Mouse (Mus musculus) myocyte (in vitro differentiated cells): ENCODE measurements around the gene Zfp853. TPM values are rescaled to one million over a fixed set of nuclear protein-coding genes. Genes with fewer than 3 reads are reported as not detected.
A peak's percentile ranks its signal among the peaks of the same experiment; 100 is the strongest.

Source experiments
- H3K27me3 ChIP-seq: one replicate; pipeline ENCODE4 v1.6.1; 2011; ENCODE audit not compliant: control insufficient read depth, insufficient read depth, insufficient read length
- H3K36me3 ChIP-seq: one replicate; pipeline ENCODE4 v1.6.1; 2011; ENCODE audit not compliant: control insufficient read depth, insufficient read depth
- H3K4me2 ChIP-seq: one replicate; pipeline ENCODE4 v1.6.1; 2011; ENCODE audit warnings: low read depth, control low read depth
- H3K4me3 ChIP-seq: one replicate; pipeline ENCODE4 v1.5.1; 2011; ENCODE audit warnings: mild to moderate bottlenecking, control low read depth, moderate library complexity
- H3K79me2 ChIP-seq: one replicate; pipeline ENCODE4 v1.6.1; 2011; ENCODE audit not compliant: control insufficient read depth, insufficient read depth
- H3ac ChIP-seq: one replicate; pipeline ENCODE4 v1.6.1; 2011; ENCODE audit not compliant: control insufficient read depth, insufficient read length
- CEBPB ChIP-seq: IDR thresholded peaks from 2 replicates; pipeline ENCODE4 v1.6.1; 2011; ENCODE audit warnings: mild to moderate bottlenecking, moderate library complexity; ENCODE audit not compliant: poor library complexity, insufficient read depth, severe bottlenecking
- E2F4 ChIP-seq: IDR thresholded peaks from one replicate; pipeline ENCODE4 v1.6.1; 2011; ENCODE audit warnings: mild to moderate bottlenecking, control low read depth, moderate library complexity; ENCODE audit not compliant: insufficient read depth
- MAX ChIP-seq: IDR thresholded peaks from one replicate; pipeline ENCODE4 v1.6.1; 2011; ENCODE audit warnings: low read depth, mild to moderate bottlenecking, control low read depth
- MYOD1 ChIP-seq, 3 experiments: IDR thresholded peaks; one replicate each; pipeline ENCODE4 v1.6.1; 2011; ENCODE audit warnings: control low read depth in 2 of 3, low read depth in 2 of 3, mild to moderate bottlenecking in 2 of 3, moderate library complexity in 1 of 3; ENCODE audit not compliant: insufficient read length in 2 of 3, control insufficient read depth in 1 of 3
- MYOG ChIP-seq, 3 experiments: IDR thresholded peaks; one replicate each; pipeline ENCODE4 v1.6.1; 2011; ENCODE audit warnings: control low read depth in 2 of 3, low read depth in 2 of 3, mild to moderate bottlenecking in 2 of 3; ENCODE audit not compliant: insufficient read length in 2 of 3, control insufficient read depth in 1 of 3, insufficient read depth in 1 of 3
- POLR2A ChIP-seq: IDR thresholded peaks from one replicate; pipeline ENCODE4 v1.6.1; 2011; ENCODE audit warnings: low read depth, mild to moderate bottlenecking, control low read depth, moderate library complexity; ENCODE audit not compliant: insufficient read length
- POLR2AphosphoS2 ChIP-seq: IDR thresholded peaks from one replicate; pipeline ENCODE4 v1.6.1; 2011; ENCODE audit warnings: low read depth, control low read depth; ENCODE audit not compliant: insufficient read length
- REST ChIP-seq: IDR thresholded peaks from one replicate; pipeline ENCODE4 v1.6.1; 2011; ENCODE audit warnings: mild to moderate bottlenecking, control low read depth, moderate library complexity; ENCODE audit not compliant: insufficient read depth, insufficient read length
- SRF ChIP-seq: IDR thresholded peaks from one replicate; pipeline ENCODE4 v1.6.1; 2011; ENCODE audit warnings: low read depth; ENCODE audit not compliant: control insufficient read depth, insufficient read length
- TCF12 ChIP-seq: IDR thresholded peaks from one replicate; pipeline ENCODE4 v1.6.1; 2011; ENCODE audit warnings: mild to moderate bottlenecking, control low read depth; ENCODE audit not compliant: poor library complexity, insufficient read depth, severe bottlenecking
- TCF3 ChIP-seq: IDR thresholded peaks from one replicate; pipeline ENCODE4 v1.6.1; 2011; ENCODE audit warnings: low read depth, control low read depth; ENCODE audit not compliant: insufficient read length
- USF1 ChIP-seq: IDR thresholded peaks from one replicate; pipeline ENCODE4 v1.6.1; 2011; ENCODE audit warnings: low read depth, mild to moderate bottlenecking, control low read depth, moderate library complexity
- polyA plus RNA-seq: library from polyadenylated mRNA; unstranded; fragments of >200 nt; fragmentation: generic; extraction: Trizol; gene quantifications from one replicate; pipeline ENCODE4 v1.2.1, GENCODE M21; 2012; ENCODE audit warnings: missing spikeins

Gene Zfp853
- polyA plus RNA-seq, 1 experiment = 0.01 TPM

GRCm38 (mm10) chr5:143272540-143273330 is 20.7 kb downstream of the Zfp853 start:
- H3K27me3 ChIP-seq = no peaks in the 10 kb centered on the region
- H3K4me3 ChIP-seq = no peak overlapping the region
- no peak for TF ChIP-seq POLR2A
- no peak for TF ChIP-seq MAX
- TF ChIP-seq MYOG (IDR thresholded peaks at IDR 0.05; ENCODE audit: control insufficient read depth in 1 of 3, insufficient read depth in 1 of 3, insufficient read length in 2 of 3, low read depth in 2 of 3) = no peak
- TF ChIP-seq USF1 = no peak
- no peak for TF ChIP-seq POLR2AphosphoS2
- no peak for TF ChIP-seq TCF12
- no peak for TF ChIP-seq SRF
- no peak for TF ChIP-seq E2F4
- no peak for TF ChIP-seq REST
- no peak for TF ChIP-seq MYOD1 (IDR thresholded peaks at IDR 0.05; ENCODE audit: control insufficient read depth in 1 of 3, insufficient read length in 2 of 3, low read depth in 2 of 3)
- no peak for TF ChIP-seq TCF3
- no peak for TF ChIP-seq CEBPB
- H3K79me2 ChIP-seq = peaks cover 5% of the 10 kb centered on the region
- H3K4me2 ChIP-seq = peak overlapping the region; percentile 80
- H3ac ChIP-seq = no peak overlapping the region
- no peaks in the 10 kb centered on the region for H3K36me3 ChIP-seq

- TF ChIP-seq MYOD1 (IDR thresholded peaks at IDR 0.05; ENCODE audit: control insufficient read depth in 1 of 3, insufficient read length in 2 of 3, low read depth in 2 of 3) = no peak
- no peak for TF ChIP-seq POLR2A
- no peak for TF ChIP-seq USF1
- no peak for TF ChIP-seq MYOG (IDR thresholded peaks at IDR 0.05; ENCODE audit: control insufficient read depth in 1 of 3, insufficient read depth in 1 of 3, insufficient read length in 2 of 3, low read depth in 2 of 3)
- no peak for TF ChIP-seq REST
- TF ChIP-seq POLR2AphosphoS2 = no peak
- no peak for TF ChIP-seq TCF3
- TF ChIP-seq E2F4 = no peak
- TF ChIP-seq TCF12 = no peak
- TF ChIP-seq SRF = no peak
- TF ChIP-seq CEBPB = no peak
- H3K36me3 ChIP-seq = no peaks in the 10 kb centered on the region
- H3K79me2 ChIP-seq = peaks cover 5% of the 10 kb centered on the region
- no peaks in the 10 kb centered on the region for H3K27me3 ChIP-seq
- peak overlapping the region; percentile 80 for H3K4me2 ChIP-seq
- no peak overlapping the region for H3K4me3 ChIP-seq
- no peak overlapping the region for H3ac ChIP-seq
Observed at GRCm38 (mm10) chr5:143272108-143272507, 21.3 kb downstream of the Zfp853 start.

- Histone ChIP-seq H3K79me2 (peaks cover 5% of the 10 kb centered on the region), H3K36me3 (no peaks in the 10 kb centered on the region), H3K27me3 (no peaks in the 10 kb centered on the region), H3K4me3 (peak overlapping the region; percentile 93), H3ac (no peak overlapping the region), H3K4me2 (peak overlapping the region; percentile 80)
- TF ChIP-seq CEBPB = peak; percentile 57
- TF ChIP-seq REST = no peak
Observed at GRCm38 (mm10) chr5:143271642-143272041, 21.8 kb downstream of the Zfp853 start.

GRCm38 (mm10) chr5:143270151-143270519 is 23.3 kb downstream of the Zfp853 start:
- TF ChIP-seq CEBPB = no peak
- TF ChIP-seq MYOD1 (IDR thresholded peaks at IDR 0.05; ENCODE audit: control insufficient read depth in 1 of 3, insufficient read length in 2 of 3, low read depth in 2 of 3) = no peak
- TF ChIP-seq USF1 = no peak
- no peak for TF ChIP-seq POLR2A
- TF ChIP-seq MAX = no peak
- TF ChIP-seq SRF = no peak
- no peak for TF ChIP-seq E2F4
- TF ChIP-seq REST = no peak
- TF ChIP-seq POLR2AphosphoS2 = no peak
- Histone ChIP-seq H3K27me3 (no peaks in the 10 kb centered on the region), H3K79me2 (peaks cover 5% of the 10 kb centered on the region), H3K4me3 (peak overlapping the region; percentile 93), H3K4me2 (peak overlapping the region; percentile 80), H3K36me3 (no peaks in the 10 kb centered on the region), H3ac (peak overlapping the region; percentile 77)
